In genomic region chr13:4125846-4126245, GRCm38 (mm10) we compare ENCODE assay signal across 17 mouse cellular contexts. TPM values are rescaled to one million over a fixed set of nuclear protein-coding genes. Genes with fewer than 3 reads are reported as not detected.
"Had no signal": no experiment of that assay in that cellular context is flagged by ENCODE, and none has a peak within 500 bp of the region (broad histone marks: within the 10 kb centered on the region; RNA-seq: fewer than 3 reads in every experiment).

No protein-coding gene starts in this region.

RNA-seq across cellular contexts. Expression of gene Akr1c18, which starts 24.6 kb away (rescaled TPM):
- polyA plus RNA-seq: limb, embryonic 10.5 days; limb, embryonic 11.5 days; limb, embryonic 12.5 days; limb, embryonic 13.5 days; liver, adult 2 months; macrophage; midbrain, embryonic 10.5 days; midbrain, embryonic 11.5 days; midbrain, embryonic 12.5 days; midbrain, embryonic 13.5 days; midbrain, embryonic 14.5 days; midbrain, embryonic 15.5 days; midbrain, embryonic 16.5 days; midbrain, postnatal 0 days; myocyte; neural tube, embryonic 11.5 days; neural tube, embryonic 12.5 days had no signal
